In genomic region chr19:21481031-21481430, GRCm38 (mm10) we compare ENCODE assay signal across 30 mouse cellular contexts. TPM values are rescaled to one million over a fixed set of nuclear protein-coding genes. Genes with fewer than 3 reads are reported as not detected.
"Had no signal": no experiment of that assay in that cellular context is flagged by ENCODE, and none has a peak within 500 bp of the region (broad histone marks: within the 10 kb centered on the region; RNA-seq: fewer than 3 reads in every experiment).

No protein-coding gene starts in this region.

- H3K27me3 ChIP-seq: embryonic facial prominence, embryonic 12.5 days; embryonic facial prominence, embryonic 13.5 days; embryonic facial prominence, embryonic 15.5 days; forebrain, embryonic 12.5 days; forebrain, embryonic 13.5 days; forebrain, embryonic 15.5 days had no signal

- H3K36me3 ChIP-seq: embryonic facial prominence, embryonic 10.5 days; embryonic facial prominence, embryonic 12.5 days; embryonic facial prominence, embryonic 13.5 days; embryonic facial prominence, embryonic 15.5 days; forebrain, embryonic 10.5 days; forebrain, embryonic 12.5 days; forebrain, embryonic 15.5 days had no signal

- DNase-seq: cerebellum, adult 2 months; cerebellum, adult 8-10 months; cerebellum, adult 9-10 months; cerebellum, adult 9-11 months; cerebellum, postnatal 10 days; cerebellum, postnatal 14 days; cerebellum, postnatal 25 days; cerebellum, postnatal 36 days; embryo, embryonic 11 days; forebrain, postnatal 0 days; gastrocnemius, adult 2 months; gastrocnemius, postnatal 10 days; gastrocnemius, postnatal 14 days; gastrocnemius, postnatal 25 days; gastrocnemius, postnatal 36 days; heart, adult 11 months; heart, adult 18-20 months; heart, adult 2 months had no signal

- H3K9ac ChIP-seq: embryonic facial prominence, embryonic 12.5 days; embryonic facial prominence, embryonic 13.5 days; embryonic facial prominence, embryonic 15.5 days; forebrain, embryonic 12.5 days; forebrain, embryonic 13.5 days; forebrain, embryonic 15.5 days; forebrain, postnatal 0 days had no signal

- H3K4me2 ChIP-seq: embryonic facial prominence, embryonic 12.5 days; embryonic facial prominence, embryonic 13.5 days; embryonic facial prominence, embryonic 15.5 days; forebrain, embryonic 12.5 days; forebrain, embryonic 13.5 days; forebrain, embryonic 15.5 days had no signal

- H3K4me3 ChIP-seq: embryonic facial prominence, embryonic 10.5 days; embryonic facial prominence, embryonic 12.5 days; embryonic facial prominence, embryonic 13.5 days; embryonic facial prominence, embryonic 15.5 days; erythroblast, embryonic 14.5 days; forebrain, embryonic 10.5 days; forebrain, embryonic 12.5 days; forebrain, embryonic 13.5 days; forebrain, embryonic 15.5 days; gastrocnemius, adult 2 months; heart, adult 2 months had no signal

- ATAC-seq: forebrain, embryonic 13.5 days; forebrain, embryonic 14.5 days; forebrain, embryonic 15.5 days; forebrain, embryonic 16.5 days had no signal

- H3K9me3 ChIP-seq: embryonic facial prominence, embryonic 10.5 days; embryonic facial prominence, embryonic 12.5 days; embryonic facial prominence, embryonic 13.5 days; embryonic facial prominence, embryonic 15.5 days; forebrain, embryonic 10.5 days; forebrain, embryonic 12.5 days; forebrain, embryonic 13.5 days; forebrain, embryonic 15.5 days had no signal

- H3K4me1 ChIP-seq: embryonic facial prominence, embryonic 10.5 days; embryonic facial prominence, embryonic 12.5 days; embryonic facial prominence, embryonic 13.5 days; embryonic facial prominence, embryonic 15.5 days; forebrain, embryonic 10.5 days; forebrain, embryonic 12.5 days had no signal

- H3K27ac ChIP-seq: embryonic facial prominence, embryonic 10.5 days; embryonic facial prominence, embryonic 12.5 days; embryonic facial prominence, embryonic 13.5 days; embryonic facial prominence, embryonic 15.5 days; forebrain, embryonic 10.5 days; forebrain, embryonic 12.5 days; forebrain, embryonic 13.5 days; gastrocnemius, adult 2 months; heart, adult 2 months had no signal

RNA-seq across cellular contexts. Expression of gene Gda, which starts 7.8 kb away (rescaled TPM):
- polyA plus RNA-seq: erythroblast, embryonic 14.5 days; forebrain, embryonic 10.5 days; forebrain, embryonic 11.5 days had no signal
